Mouse (Mus musculus) megakaryocyte, adult 5-6 weeks (primary cell): ENCODE measurements at regions not wholly inside any gene's neighbourhood (a gene's known extent, or its start where the extent isn't known, plus 50 kb on each side); places are given as distances from the start of the nearest gene placed in this dataset.

Experiments
- ATAC-seq: 2 replicates; pipeline ENCODE4 v1.8.0; 2016; ENCODE audit warnings: mild to moderate bottlenecking, inconsistent platforms; ENCODE audit not compliant: poor library complexity, severe bottlenecking

DNA sequence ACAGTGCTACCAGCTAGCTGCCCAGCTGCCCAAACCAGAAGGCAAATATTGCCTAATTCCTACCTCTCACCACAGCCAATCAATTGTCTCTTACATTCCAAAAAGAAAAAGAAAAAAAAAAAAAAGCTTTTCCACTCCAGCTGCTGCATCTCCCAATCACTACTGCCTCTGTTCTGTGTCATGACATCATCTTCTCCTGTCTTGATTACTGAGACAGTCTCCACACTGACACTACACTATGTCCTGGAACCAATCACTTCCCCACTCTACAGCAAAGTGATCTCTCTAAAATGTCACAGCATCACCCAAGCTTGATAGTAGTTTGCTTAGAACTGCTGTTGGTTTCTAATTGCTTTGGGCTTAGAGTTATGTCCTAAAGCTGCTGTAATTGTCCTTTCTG lies 279.8 kb downstream of the Icos start:
- ATAC-seq, result no peak

DNA sequence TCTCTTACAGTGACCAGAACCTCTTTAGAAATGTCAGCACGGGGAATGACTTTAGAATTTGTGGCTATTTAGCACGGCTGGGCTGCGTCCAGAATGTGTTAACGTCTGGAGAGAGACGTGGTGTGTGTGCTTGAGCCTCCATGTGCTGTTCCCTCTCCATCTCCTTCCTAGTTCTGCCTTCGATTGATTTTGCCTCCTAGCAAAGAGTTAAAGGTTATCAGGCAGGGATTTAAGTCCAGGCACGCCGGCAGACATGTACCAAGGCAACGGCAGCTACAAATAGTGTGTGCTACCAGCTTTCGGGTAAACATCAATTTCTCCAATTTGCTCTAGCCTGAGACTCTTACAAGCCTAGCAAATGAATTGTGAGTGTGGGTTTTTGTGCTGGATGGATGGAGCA lies 285.7 kb downstream of the Icos start:
- no peak for ATAC-seq

DNA sequence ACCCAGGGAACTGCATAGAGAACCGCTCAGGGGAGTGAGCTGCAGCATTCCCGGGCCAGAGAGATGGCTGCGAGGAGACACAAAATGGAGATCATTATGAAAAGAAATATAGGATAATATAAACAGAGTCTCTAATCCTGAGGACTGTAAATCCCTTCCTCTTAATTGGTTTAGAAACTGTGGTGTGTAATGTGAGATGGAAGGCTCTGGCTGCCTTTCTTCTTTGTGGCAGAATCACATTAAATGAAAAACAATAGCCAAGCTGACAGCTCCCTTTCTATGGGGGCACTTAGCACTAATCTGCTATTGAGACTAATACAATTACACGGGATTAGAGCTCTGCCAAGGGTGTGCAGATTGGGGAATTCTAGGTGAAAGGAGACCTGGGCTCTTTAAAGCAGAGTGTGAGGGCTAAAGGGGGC lies 288.0 kb downstream of the Icos start:
- no peak for ATAC-seq

DNA sequence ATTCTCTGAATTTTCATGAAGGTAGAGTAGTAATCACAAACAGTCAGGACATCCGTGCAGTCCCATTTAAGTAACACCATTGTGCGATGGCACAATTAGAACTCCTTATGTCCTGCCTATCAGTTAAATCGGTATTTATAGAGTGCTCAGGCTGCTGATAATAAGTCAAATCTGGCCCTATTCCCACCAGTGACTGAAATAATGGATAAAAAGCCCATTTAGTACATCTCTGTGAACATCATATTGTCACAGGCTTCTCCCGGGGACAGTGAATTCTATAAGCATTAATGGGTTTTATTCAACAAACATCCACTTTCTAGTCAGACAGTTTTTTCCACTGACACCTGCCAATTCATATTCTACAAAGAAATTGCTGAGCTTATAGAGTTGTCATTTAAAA lies 296.1 kb downstream of the Icos start:
- ATAC-seq, result no peak

DNA sequence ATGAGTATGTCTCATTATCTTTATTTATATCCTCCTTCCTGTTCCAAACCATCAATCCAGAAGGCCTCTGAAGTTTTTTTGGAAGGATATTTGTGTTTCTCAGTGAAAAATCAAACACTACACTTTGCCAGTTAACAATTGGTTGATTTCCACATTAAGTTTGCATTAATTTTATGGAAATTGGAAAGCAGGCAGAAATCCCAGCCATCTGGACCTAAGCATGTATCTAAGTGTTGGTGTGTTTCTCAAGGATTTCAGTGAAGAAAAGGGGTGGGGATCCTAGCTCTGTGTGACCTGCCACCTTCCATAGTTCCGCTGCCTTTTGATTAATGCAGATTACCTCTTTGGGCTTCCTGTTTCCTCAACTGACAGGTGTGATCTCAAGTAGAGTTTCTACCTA lies 296.5 kb downstream of the Icos start:
- ATAC-seq, result no peak

DNA sequence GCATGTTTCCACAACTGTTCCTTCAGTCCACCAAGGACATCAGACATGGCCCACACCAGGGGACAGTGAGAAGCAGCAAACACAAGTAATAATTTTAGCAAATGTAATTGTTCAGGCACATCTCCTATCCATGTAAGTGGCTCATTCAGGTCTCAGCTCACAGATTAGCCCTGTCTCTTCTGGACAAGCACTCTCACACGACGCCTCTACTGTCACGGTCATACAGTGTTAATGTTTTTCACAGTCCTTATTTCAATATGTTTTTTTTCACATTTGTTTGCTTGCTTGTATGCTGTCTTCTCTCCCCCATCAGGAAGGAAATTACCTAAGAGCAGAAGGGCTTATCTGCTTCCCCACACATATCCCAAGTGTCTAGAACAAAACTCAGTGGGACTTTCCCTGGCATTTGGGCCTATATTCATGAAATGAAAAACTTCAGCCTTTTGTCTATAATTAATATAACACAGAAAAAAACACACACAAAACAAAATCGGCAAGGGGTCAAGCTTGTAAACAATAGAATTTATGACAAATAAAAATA lies 299.5 kb downstream of the Icos start:
- no peak for ATAC-seq

DNA sequence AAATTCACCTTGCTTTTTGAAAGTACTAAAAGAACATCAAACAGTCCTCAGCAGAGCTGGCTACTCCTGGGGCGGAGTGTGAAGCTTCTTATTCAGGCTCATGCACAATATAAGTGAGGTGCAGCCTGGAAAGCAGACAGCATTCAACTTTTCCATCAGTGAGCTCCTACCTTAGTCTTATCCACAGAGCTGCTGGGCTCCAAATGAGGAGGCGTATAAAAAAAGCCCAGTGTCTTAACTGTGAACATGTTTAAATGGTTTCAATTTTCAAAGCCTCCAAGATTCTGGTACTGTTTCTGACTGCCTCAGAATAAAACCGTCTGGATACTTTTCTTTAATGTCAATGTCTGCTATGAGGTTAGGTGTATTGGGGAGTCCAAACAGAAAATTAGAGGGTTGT lies 310.5 kb downstream of the Icos start:
- no peak for ATAC-seq

DNA sequence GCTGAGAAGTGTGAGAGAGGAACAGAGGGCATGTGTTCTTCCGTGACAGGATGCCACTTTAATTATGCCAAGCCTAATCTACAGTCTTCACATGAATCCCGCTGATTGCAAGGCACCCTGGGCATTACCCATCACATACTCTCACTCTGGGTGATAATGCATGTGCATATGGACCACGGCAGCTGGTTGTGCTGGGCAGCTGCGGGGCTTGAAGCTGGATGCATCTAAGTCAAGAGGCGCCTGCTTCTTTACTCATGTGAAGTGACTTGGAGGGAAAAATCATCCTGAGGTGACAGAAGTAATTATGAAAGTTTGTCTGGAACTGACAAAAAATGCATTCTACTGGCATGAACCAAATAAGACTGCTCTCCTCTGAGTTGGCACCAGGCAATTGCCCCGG lies 311.2 kb downstream of the Icos start:
- ATAC-seq, result no peak

DNA sequence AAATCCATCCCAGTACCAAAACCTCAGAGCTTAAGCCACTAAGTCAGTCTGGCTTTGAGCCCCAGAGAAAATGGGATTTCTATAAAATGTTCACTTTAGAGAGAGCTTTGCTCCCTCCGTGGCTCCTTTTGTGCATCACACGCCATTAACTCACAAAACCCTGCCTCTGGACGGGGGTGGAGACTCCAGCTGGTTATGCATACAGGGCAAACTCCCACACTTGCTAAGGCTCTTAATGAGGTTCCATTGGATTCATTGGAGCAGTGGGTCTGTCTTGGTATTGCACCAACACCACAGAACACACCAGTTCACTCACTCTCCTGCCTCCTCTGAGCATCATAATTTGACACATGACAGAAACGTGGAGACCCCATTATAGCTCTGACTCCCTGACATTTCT lies 311.8 kb downstream of the Icos start:
- ATAC-seq, result no peak

DNA sequence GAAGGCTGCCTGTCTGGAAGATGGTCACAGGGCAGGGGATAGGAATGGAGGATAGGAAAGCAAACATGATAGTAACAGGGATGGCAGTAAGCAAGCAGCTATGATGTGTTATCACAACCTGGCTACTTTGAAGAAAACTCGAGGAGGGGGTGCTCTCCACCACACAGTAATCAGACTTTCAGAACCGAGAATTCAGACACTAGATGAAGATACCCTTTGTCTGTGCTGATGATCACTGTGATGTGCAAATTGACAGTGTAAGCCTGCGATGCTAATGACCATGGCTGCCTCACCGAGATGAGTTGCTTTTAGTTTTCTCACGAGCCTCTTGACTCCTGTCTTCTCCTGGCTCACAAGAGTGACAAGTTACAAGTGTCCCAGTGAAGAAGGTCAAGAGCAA lies 315.4 kb downstream of the Icos start:
- no peak for ATAC-seq

DNA sequence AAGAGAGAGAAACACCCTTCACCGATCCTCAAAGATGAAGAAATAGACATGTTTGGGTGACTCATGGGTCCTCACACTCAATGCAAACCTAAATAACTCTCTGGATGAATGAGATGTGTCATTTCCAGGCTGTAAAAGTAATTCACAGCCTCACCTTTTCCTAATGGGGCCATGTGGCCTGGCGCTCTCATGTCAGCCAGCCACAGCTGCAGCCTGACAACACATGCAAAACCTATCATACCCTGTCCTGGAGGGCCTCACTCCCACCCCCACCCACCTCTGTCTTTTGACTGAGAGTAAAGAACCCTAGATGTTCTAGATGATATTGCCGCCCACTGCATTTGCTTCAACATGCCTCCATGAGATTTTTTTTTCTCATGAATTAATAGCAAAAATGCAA lies 317.5 kb downstream of the Icos start:
- ATAC-seq, result no peak

DNA sequence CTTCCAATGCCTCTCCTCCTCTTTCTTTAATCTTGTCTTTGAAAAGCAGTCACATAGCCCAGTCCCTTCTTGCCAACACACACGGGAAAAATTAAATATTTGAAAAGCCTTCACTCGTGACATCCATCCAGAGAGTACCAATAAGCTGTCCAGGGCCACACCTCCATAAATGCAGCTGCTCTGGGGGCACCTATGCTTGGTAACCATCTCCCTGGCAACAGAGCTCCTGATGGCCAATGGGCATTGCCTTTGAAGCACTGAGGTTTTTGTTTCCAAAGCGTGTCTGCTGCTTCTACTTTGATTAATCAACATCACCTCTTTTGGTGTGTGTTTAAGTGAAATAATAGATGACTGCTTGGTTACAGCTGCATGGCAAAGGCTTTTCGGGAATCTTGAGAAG lies 319.1 kb downstream of the Icos start:
- no peak for ATAC-seq

DNA sequence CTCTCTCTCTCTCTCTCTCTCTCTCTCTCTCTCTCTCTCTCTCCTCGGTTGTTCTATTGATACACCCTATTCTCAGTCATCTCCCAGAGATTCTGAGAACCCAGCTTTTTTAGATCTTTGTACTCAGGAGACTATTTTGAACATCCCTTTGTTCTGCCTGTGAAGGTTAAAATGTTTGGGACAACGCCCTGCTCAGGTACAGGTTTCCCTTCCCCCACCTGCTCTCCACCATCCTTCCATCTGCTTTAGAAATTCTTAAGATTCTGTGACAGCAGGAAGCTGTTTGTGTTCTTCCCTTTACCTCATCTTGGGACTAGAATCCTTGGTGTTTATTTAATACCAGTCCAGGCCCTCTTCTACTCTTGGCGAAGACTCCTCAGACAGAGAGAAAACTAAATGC lies 319.6 kb downstream of the Icos start:
- ATAC-seq, result no peak

DNA sequence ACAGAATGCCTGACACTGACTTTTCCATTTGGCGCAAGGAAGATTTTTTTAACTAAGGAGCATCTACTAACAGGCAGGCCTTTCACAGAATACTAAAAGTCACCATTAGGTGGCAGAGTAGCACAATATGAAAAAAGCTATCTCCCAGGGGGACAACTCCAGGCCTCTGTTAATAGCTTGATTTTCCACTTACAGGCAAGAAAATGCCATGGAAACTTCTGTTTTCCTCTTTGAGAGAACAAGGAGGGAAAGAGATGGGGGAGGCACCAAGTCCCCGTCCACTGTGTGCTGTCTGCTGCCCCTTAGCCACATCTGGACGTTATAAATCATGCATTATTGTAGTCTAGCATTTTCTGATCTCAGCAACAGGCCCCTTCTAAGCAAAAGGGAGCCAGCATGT lies 320.3 kb downstream of the Icos start:
- no peak for ATAC-seq

DNA sequence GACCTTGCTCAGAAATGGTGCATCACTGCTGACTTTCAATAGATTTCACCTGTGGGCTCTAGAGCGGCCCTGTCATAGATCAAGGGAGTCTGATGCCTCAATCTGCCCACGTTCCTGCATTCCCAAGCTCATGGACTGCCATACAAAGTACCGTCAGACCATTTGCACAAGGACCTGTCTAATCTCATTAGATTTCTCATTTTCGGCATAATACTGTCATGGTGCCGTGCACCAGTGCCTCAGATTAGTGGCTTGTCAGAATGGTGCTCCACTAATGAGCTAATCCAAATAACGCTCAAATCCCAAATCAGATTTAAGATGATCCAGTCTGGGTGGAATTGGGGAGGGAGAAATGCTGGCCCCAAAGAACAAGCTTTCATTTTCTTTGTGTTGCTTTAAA lies 321.1 kb downstream of the Icos start:
- no peak for ATAC-seq

DNA sequence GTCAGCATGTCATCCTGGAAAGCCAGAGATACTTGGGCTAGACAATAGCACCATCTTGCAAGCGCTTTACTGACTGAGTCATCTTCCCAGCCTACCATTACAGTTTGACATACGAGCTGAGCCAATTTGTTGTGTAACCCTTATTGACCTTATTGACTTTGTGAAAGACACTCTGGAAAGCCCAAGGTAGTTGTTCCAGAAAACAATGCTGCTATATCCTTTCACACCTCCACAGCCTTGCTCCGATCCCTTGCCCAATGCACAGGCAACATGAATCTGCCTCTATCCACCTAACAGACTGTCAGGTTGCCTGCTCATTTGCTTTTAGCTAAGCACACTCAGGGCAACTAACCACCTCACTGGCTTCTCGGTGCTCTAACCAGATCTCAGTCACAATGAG lies 322.8 kb downstream of the Icos start:
- no peak for ATAC-seq

DNA sequence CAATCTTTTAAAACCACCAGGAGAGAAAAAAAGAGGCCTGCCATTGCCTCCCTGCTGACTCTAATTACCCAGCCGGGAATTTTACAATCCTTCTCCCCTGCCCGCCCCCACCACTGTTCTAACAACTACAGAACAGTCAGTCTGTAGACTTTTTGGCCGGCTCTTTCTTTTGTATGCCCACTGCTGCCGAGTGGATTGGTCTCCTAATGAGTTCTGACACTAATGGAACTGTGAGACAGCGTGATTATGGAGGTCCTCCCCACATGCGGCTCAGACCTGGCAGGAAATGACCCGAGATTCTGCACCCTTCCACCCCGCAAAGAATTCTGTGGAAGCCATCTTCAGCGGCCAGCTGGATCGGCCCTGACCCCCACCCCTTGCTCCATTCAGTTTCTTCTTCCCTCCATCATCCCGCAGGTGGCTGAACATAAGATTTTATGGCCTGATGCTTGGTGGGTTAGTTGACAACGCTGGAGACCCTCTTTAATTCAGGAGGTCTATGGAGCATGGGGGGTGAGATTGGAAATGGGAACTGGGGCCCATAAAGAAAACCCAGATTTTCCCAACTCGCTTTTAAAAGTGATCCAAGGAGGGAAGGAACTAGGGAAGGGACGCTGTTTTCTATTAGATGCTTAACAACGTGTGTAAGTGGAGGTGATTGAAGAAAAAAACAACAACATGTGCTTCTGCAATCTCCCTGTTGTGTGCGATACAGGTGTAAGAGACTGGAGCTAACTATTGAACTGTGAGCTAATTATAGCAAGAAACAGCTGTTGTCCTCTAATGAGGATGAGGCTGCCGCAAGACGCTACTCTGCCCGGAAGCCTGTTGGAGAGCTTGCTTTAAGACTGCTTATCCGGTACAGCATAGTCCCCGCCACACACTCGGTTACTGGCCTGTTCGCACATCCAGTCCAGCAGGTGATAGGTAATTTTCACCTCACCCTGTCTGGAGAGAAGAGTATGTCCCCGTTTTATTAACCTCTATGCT lies 323.6 kb downstream of the Icos start:
- no peak for ATAC-seq

DNA sequence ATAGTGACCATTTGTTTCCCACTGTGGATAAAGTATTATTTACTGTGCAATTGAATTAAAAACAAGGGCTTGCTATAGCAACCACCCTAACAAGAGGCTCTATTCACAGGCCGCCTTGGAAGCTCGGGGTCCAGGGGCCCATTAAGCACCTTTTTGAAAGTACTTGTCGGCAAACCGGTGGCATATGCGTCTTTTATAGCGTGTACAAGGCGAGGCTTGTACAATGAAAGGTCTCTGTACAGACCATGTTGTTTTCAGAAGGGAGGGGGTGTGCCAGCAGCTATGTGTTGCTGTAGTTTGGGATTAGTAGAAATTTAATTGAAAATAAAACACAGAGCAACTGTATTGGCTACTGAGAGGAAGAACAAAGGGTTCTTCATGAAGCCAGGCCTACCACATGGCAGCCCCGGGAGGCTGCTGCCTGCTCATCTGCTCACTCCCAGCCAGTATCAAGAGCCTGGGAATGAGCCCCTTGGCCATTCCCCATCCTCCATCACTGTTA lies 324.9 kb downstream of the Icos start:
- no peak for ATAC-seq

DNA sequence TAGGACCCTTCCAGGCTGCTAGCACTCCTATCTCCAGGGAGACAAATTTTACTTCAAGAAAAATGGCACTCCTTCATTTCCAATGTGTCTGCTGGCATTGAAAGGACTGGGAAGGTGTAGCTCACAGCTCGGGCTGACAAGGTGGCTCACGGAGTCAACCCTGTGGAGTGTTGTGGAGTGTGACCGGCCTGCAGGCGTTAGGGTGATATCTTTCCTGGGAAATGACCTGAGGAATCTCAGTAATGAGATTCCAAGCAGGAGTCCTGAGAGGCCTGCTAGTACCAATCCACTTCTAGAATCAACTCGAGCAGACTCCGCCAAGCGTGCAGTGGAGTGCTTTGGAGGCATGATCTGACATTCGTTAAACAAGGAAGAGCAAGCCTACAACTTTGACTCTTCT lies 328.6 kb downstream of the Icos start:
- no peak for ATAC-seq

DNA sequence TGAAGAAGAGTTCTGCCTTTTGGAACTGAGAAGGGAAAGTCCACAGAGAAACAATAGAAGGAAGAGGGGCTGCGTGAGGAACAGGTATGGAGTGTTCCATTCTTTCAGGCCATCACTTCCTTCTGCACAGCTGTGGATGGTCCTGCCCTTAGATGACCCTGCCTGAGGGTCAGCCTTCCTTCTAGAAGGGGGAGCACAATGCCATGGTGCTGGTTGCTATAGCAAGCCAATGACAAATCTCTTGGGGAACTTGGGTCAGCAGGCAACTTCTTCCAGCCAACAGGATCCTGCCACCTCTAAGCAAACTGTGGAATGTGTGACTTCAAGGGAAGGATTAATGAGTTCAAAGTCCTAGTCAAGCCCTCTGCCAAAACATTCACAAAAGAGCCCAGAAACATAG lies 329.1 kb upstream of the Pard3b start:
- ATAC-seq, result no peak

DNA sequence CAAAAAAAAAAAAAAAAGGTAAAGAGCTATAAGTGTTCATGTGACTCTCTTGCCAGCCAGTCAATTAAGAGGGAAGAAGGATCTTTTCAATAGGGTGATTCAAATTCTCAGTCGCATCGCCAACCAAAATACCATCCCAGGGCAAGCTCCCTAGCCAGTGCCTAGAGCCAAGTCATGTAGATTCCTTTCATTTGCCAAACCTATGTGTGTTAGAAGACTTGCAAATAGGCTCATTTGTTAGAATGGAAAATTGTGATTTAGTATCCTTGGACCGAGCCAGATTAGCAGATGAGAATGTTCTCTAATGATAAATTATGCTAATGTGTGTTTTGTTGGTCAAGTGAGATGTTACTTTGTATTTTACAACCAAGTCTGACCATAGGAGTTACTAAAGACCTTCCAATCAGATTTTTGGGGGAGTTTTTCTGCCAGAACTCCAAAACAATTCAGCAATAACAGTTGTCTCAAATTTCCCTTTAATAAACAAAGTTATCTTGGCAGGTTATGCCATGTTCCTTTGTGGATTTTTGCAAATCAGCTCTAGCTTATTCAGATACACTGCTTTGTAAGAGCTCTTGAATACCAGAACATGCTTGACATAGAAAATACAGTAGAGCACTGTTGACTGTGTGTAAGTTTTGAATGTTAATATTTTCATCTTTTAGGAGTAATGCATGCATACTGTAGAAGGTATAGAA lies 328.4 kb upstream of the Pard3b start:
- ATAC-seq, result no peak

DNA sequence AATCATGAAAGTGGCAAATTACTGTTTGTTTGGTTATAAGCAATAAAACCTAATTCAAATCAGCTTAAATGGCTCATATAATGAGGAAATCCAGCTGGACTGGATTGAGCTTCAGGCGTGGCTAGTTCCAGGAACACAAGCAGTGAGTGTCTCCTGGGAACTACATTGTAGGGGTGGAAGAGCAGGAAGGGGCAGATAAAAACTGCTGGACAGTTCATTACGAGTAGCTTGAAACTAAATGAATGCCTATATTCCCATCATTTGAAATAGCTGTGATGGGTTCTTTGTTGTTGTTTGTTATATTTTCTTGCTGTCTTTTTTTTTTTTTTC lies 327.9 kb upstream of the Pard3b start:
- no peak for ATAC-seq
